Comparison of ENCODE assay signal across 31 mouse cellular contexts in the genomic region with DNA sequence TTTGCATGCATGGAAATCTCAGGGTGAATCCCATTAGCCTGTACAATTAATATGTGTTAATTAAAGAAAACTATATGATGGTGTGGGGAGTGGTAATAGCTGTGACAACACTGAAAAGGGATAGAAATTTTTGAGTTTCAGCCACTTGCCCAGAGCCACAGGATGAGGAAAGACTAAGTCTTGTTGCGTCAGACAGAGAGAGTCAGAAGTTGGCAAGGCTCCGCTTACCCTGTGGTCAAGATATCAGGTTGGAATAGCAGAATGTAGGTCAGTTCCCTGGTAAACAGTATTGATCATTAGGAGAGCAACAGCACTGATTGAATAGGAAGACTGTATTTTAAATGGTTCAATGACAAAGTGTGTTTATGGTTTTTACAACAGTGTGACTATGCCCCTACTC. TPM values are rescaled to one million over a fixed set of nuclear protein-coding genes. Genes with fewer than 3 reads are reported as not detected.
DNase-seq lines count a peak whose midpoint lies in the region; ATAC-seq and TF ChIP-seq lines count a peak whose summit lies in the region.
"Had no signal": no experiment of that assay in that cellular context is flagged by ENCODE, and none has a peak within 500 bp of the region (broad histone marks: within the 10 kb centered on the region; RNA-seq: fewer than 3 reads in every experiment).

No protein-coding gene starts in this region.

- no peak overlapping the region for H3K4me3 ChIP-seq in liver, postnatal 0 days (ENCODE audit: low read depth, low read length)
- no peak overlapping the region for H3K4me3 ChIP-seq in liver, embryonic 12.5 days
- H3K4me3 ChIP-seq in hindbrain, postnatal 0 days (ENCODE audit: low read length): no peak overlapping the region
- H3K4me3 ChIP-seq in forebrain, embryonic 14.5 days (ENCODE audit: low read depth, low read length): no peak overlapping the region
- H3K4me3 ChIP-seq: embryonic facial prominence, embryonic 15.5 days; forebrain, embryonic 13.5 days; heart, adult 2 months; heart, embryonic 12.5 days; hindbrain, embryonic 13.5 days; limb, embryonic 10.5 days; limb, embryonic 15.5 days; neural tube, embryonic 13.5 days had no signal

- H3K9me3 ChIP-seq in liver, postnatal 0 days (ENCODE audit: low read length): no peaks in the 10 kb centered on the region
- no peaks in the 10 kb centered on the region for H3K9me3 ChIP-seq in liver, embryonic 12.5 days (replicated peaks)
- H3K9me3 ChIP-seq in hindbrain, postnatal 0 days (ENCODE audit: low read length): no peaks in the 10 kb centered on the region
- no peaks in the 10 kb centered on the region for H3K9me3 ChIP-seq in forebrain, embryonic 14.5 days (replicated peaks; ENCODE audit: control insufficient read depth, low read length)
- H3K9me3 ChIP-seq: embryonic facial prominence, embryonic 15.5 days; forebrain, embryonic 13.5 days; heart, embryonic 12.5 days; hindbrain, embryonic 13.5 days; limb, embryonic 10.5 days; limb, embryonic 15.5 days; neural tube, embryonic 13.5 days had no signal

- no peaks in the 10 kb centered on the region for H3K27me3 ChIP-seq in liver, postnatal 0 days (ENCODE audit: insufficient read depth, low read length)
- H3K27me3 ChIP-seq in liver, embryonic 12.5 days (replicated peaks): no peaks in the 10 kb centered on the region
- no peaks in the 10 kb centered on the region for H3K27me3 ChIP-seq in hindbrain, postnatal 0 days (ENCODE audit: insufficient read depth, low read length)
- H3K27me3 ChIP-seq in forebrain, embryonic 14.5 days (replicated peaks; ENCODE audit: control insufficient read depth, insufficient read depth, low read length): no peaks in the 10 kb centered on the region
- H3K27me3 ChIP-seq: embryonic facial prominence, embryonic 15.5 days; forebrain, embryonic 13.5 days; heart, embryonic 12.5 days; hindbrain, embryonic 13.5 days; limb, embryonic 15.5 days; neural tube, embryonic 13.5 days had no signal

- no peak overlapping the region for H3K4me2 ChIP-seq in liver, postnatal 0 days (ENCODE audit: low read depth, low read length)
- H3K4me2 ChIP-seq in liver, embryonic 12.5 days: no peak overlapping the region
- H3K4me2 ChIP-seq in hindbrain, postnatal 0 days (ENCODE audit: low read depth, low read length): no peak overlapping the region
- H3K4me2 ChIP-seq in forebrain, embryonic 14.5 days (ENCODE audit: low read length): no peak overlapping the region
- H3K4me2 ChIP-seq: embryonic facial prominence, embryonic 15.5 days; forebrain, embryonic 13.5 days; heart, embryonic 12.5 days; hindbrain, embryonic 13.5 days; limb, embryonic 15.5 days; midbrain, embryonic 11.5 days; neural tube, embryonic 13.5 days had no signal

- TF ChIP-seq CTCF in liver, postnatal 0 days (IDR thresholded peaks at IDR 0.05; ENCODE audit: low read depth): no peak
- TF ChIP-seq CTCF in hindbrain, postnatal 0 days (IDR thresholded peaks at IDR 0.05; ENCODE audit: low read depth): no peak

- TF ChIP-seq EP300 in liver, postnatal 0 days (IDR thresholded peaks at IDR 0.05; ENCODE audit: low read depth): peak; percentile 61

- H3K4me1 ChIP-seq in liver, postnatal 0 days (ENCODE audit: insufficient read depth): no peaks in the 10 kb centered on the region
- no peaks in the 10 kb centered on the region for H3K4me1 ChIP-seq in liver, embryonic 12.5 days
- H3K4me1 ChIP-seq in hindbrain, postnatal 0 days (ENCODE audit: insufficient read depth, low read length): no peaks in the 10 kb centered on the region
- no peaks in the 10 kb centered on the region; the same call in 1 of the 2 replicates for H3K4me1 ChIP-seq in forebrain, embryonic 14.5 days (ENCODE audit: control insufficient read depth, insufficient read depth, low read length)
- H3K4me1 ChIP-seq: embryonic facial prominence, embryonic 15.5 days; heart, embryonic 12.5 days; limb, embryonic 10.5 days; limb, embryonic 15.5 days had no signal

- DNase-seq in adrenal gland, adult 2 months: peak; percentile 56
- no peak for DNase-seq in adrenal gland, adult 18-20 months (ENCODE audit: low spot score in 2 of 2)
- DNase-seq in liver, postnatal 0 days: peak; percentile 65
- DNase-seq in gonadal fat pad, adult 2 months (ENCODE audit: low read depth): peak; percentile 16
- DNase-seq in hindbrain, postnatal 0 days (ENCODE audit: low spot score): no peak
- no peak for DNase-seq in forebrain, embryonic 14.5 days (ENCODE audit: low spot score)
- DNase-seq: cerebellum, adult 11-12 months; cerebellum, adult 9-11 months; gastrocnemius, postnatal 14 days; heart, adult 2 months; heart, postnatal 4 days; kidney, postnatal 14 days; layer of hippocampus, adult 9-11 months; lung, adult 2 months; lung, postnatal 10 days; thymus, postnatal 4 days had no signal

- peak; percentile 97 for ATAC-seq in liver, postnatal 0 days
- ATAC-seq in liver, embryonic 12.5 days: no peak
- ATAC-seq in CD4-positive, CD25-positive, alpha-beta regulatory T cell, adult 4 months: no peak
- ATAC-seq in hindbrain, postnatal 0 days: no peak
- ATAC-seq in forebrain, embryonic 14.5 days: no peak
- ATAC-seq: activated CD4-positive, CD25-positive, alpha-beta regulatory T cell, adult 4 months; forebrain, embryonic 13.5 days; intestine, postnatal 0 days; midbrain, embryonic 16.5 days had no signal

- H3K36me3 ChIP-seq in liver, postnatal 0 days (replicated peaks; ENCODE audit: insufficient read depth, low read length): no peaks in the 10 kb centered on the region; the same call in 1 of the 2 replicates
- H3K36me3 ChIP-seq in liver, embryonic 12.5 days: no peaks in the 10 kb centered on the region
- H3K36me3 ChIP-seq in hindbrain, postnatal 0 days (ENCODE audit: insufficient read depth, low read length): no peaks in the 10 kb centered on the region
- H3K36me3 ChIP-seq in forebrain, embryonic 14.5 days (ENCODE audit: control insufficient read depth, insufficient read depth, low read length): no peaks in the 10 kb centered on the region
- H3K36me3 ChIP-seq: embryonic facial prominence, embryonic 15.5 days; heart, embryonic 12.5 days; hindbrain, embryonic 13.5 days; limb, embryonic 10.5 days; limb, embryonic 15.5 days; neural tube, embryonic 13.5 days had no signal

- peak overlapping the region; percentile 90 for H3K27ac ChIP-seq in liver, postnatal 0 days (ENCODE audit: low read depth)
- H3K27ac ChIP-seq in liver, embryonic 12.5 days: no peak overlapping the region
- no peak overlapping the region for H3K27ac ChIP-seq in hindbrain, postnatal 0 days
- no peak overlapping the region for H3K27ac ChIP-seq in forebrain, embryonic 14.5 days (ENCODE audit: low read depth, low read length)
- H3K27ac ChIP-seq: embryonic facial prominence, embryonic 15.5 days; forebrain, embryonic 13.5 days; heart, adult 2 months; hindbrain, embryonic 13.5 days; limb, embryonic 10.5 days; limb, embryonic 15.5 days; neural tube, embryonic 13.5 days had no signal

- no peak overlapping the region for H3K9ac ChIP-seq in liver, postnatal 0 days (replicated peaks)
- no peak overlapping the region for H3K9ac ChIP-seq in liver, embryonic 12.5 days
- H3K9ac ChIP-seq in hindbrain, postnatal 0 days (replicated peaks; ENCODE audit: low read length): no peak overlapping the region
- H3K9ac ChIP-seq in forebrain, embryonic 14.5 days (ENCODE audit: low read length): no peak overlapping the region
- H3K9ac ChIP-seq: embryonic facial prominence, embryonic 15.5 days; forebrain, embryonic 13.5 days; heart, embryonic 12.5 days; hindbrain, embryonic 13.5 days; limb, embryonic 15.5 days; neural tube, embryonic 13.5 days had no signal

- WGBS in liver, postnatal 0 days (ENCODE audit: insufficient replicate concordance): 64% methylated on average over 2 of the region's 2 CpGs
- WGBS in liver, embryonic 12.5 days (ENCODE audit: insufficient replicate concordance): 78% methylated on average over 2 of the region's 2 CpGs
- WGBS in hindbrain, postnatal 0 days: 87% methylated on average over 2 of the region's 2 CpGs
- WGBS in forebrain, embryonic 14.5 days: 92% methylated on average over 2 of the region's 2 CpGs

RNA-seq across cellular contexts. Expression of gene Abca8b, which starts 42.1 kb away (rescaled TPM):
- total RNA-seq in adrenal gland, adult 2 months (2021): 10 to 100 TPM in 1 of 2 experiments, 1 to 10 TPM in 1; 6.5 to 12.6 TPM
- 0.58 and 0.62 TPM in 2 replicates for polyA plus RNA-seq in adrenal gland, adult 2 months (2012; rRNA removed)
- 10 to 100 TPM in 1 of 2 experiments, 1 to 10 TPM in 1; 7.2 to 11.8 TPM for total RNA-seq in adrenal gland, adult 18-20 months (2021)
- 8.6 and 10.8 TPM in 2 replicates for polyA plus RNA-seq in liver, postnatal 0 days (2015; fragmentation: Nextera tagmentation; extraction: Ambion mirVana)
- 5.2 TPM in 2 replicates for polyA plus RNA-seq in liver, embryonic 12.5 days (2016; fragmentation: Nextera tagmentation; extraction: Ambion mirVana)
- 2.4 and 2.5 TPM in 2 replicates for polyA plus RNA-seq in gonadal fat pad, adult 2 months (2012; rRNA removed)
- polyA plus RNA-seq in CD4-positive, CD25-positive, alpha-beta regulatory T cell, adult 4 months (2017; shearing (Covaris generic)): under 1 TPM in 1 of 2 experiments, not detected in 1; 0.05 TPM
- total RNA-seq in hindbrain, postnatal 0 days (2014; rRNA removed): 2.4 and 3.0 TPM in 2 replicates
- 1.0 and 1.2 TPM in 2 replicates for polyA plus RNA-seq in hindbrain, postnatal 0 days (2015; fragmentation: Nextera tagmentation; extraction: Ambion mirVana)
- polyA plus RNA-seq in forebrain, embryonic 14.5 days (2014; fragmentation: Nextera tagmentation; extraction: Ambion mirVana): 1.1 and 1.8 TPM in 2 replicates
- total RNA-seq: common myeloid progenitor, adult 5-6 weeks had no signal
- polyA plus RNA-seq: activated CD4-positive, CD25-positive, alpha-beta regulatory T cell, adult 4 months had no signal

RNA-seq across cellular contexts. Expression of gene Abca8a, which starts 58.0 kb away (rescaled TPM):
- total RNA-seq in adrenal gland, adult 2 months (2021): 10 to 100 TPM; 36.7 to 51.1 TPM
- polyA plus RNA-seq in adrenal gland, adult 2 months (2012; rRNA removed): 2.5 and 2.6 TPM in 2 replicates
- total RNA-seq in adrenal gland, adult 18-20 months (2021): 10 to 100 TPM; 50.5 to 55.2 TPM
- polyA plus RNA-seq in liver, postnatal 0 days (2015; fragmentation: Nextera tagmentation; extraction: Ambion mirVana): 7.0 and 11.8 TPM in 2 replicates
- polyA plus RNA-seq in liver, embryonic 12.5 days (2016; fragmentation: Nextera tagmentation; extraction: Ambion mirVana): 0.54 and 0.71 TPM in 2 replicates
- 15.3 and 17.2 TPM in 2 replicates for polyA plus RNA-seq in gonadal fat pad, adult 2 months (2012; rRNA removed)
- not detected for polyA plus RNA-seq in CD4-positive, CD25-positive, alpha-beta regulatory T cell, adult 4 months (2017; shearing (Covaris generic))
- total RNA-seq in hindbrain, postnatal 0 days (2014; rRNA removed): 0.78 and 1.2 TPM in 2 replicates
- 0.55 and 0.70 TPM in 2 replicates for polyA plus RNA-seq in hindbrain, postnatal 0 days (2015; fragmentation: Nextera tagmentation; extraction: Ambion mirVana)
- polyA plus RNA-seq in forebrain, embryonic 14.5 days (2014; fragmentation: Nextera tagmentation; extraction: Ambion mirVana): 1.1 and 2.1 TPM in 2 replicates
- total RNA-seq: common myeloid progenitor, adult 5-6 weeks had no signal
- polyA plus RNA-seq: kidney, embryonic 14.5 days; limb, embryonic 10.5 days; midbrain, embryonic 11.5 days had no signal

Comparison
In these comparisons a context has a peak if more than half of its experiments do, and no peak if none do; other contexts are left out.
1. DNase-seq: peak in adrenal gland, adult 2 months (single experiment), liver, postnatal 0 days (single experiment) and gonadal fat pad, adult 2 months (single experiment); none in adrenal gland, adult 18-20 months (0 of 2), hindbrain, postnatal 0 days (single experiment) and forebrain, embryonic 14.5 days (single experiment).